Mouse (Mus musculus) forebrain, embryonic 14.5 days (tissue): ENCODE measurements around the gene Kmt2e. TPM values are rescaled to one million over a fixed set of nuclear protein-coding genes. Genes with fewer than 3 reads are reported as not detected.

ENCODE experiments used
- ATAC-seq: fragments of 200-750 bp; cut with Nextera tagmentation; 2 replicates; pipeline ENCODE4 v1.8.0; 2017; ENCODE audit warnings: mild to moderate bottlenecking, moderate library complexity
- DNase-seq: peaks from one replicate; pipeline ENCODE4 v3.0.0-alpha.2; 2015; ENCODE audit warnings: low spot score
- H3K27ac ChIP-seq: fragments of 300-500 bp; sonication (generic); 2 replicates; pipeline ENCODE4 v1.5.1; 2014; ENCODE audit warnings: low read depth, mild to moderate bottlenecking, control low read depth, low read length, moderate library complexity
- H3K27me3 ChIP-seq: fragments of 300-500 bp; sonication (generic); replicated peaks from 2 replicates; pipeline ENCODE4 v1.6.1; 2014; ENCODE audit warnings: low read length, control low read depth, mixed read lengths; ENCODE audit not compliant: control insufficient read depth, insufficient read depth
- H3K36me3 ChIP-seq: fragments of 300-500 bp; sonication (generic); 2 replicates; pipeline ENCODE4 v1.6.1; 2014; ENCODE audit warnings: low read length, control low read depth; ENCODE audit not compliant: control insufficient read depth, insufficient read depth
- H3K4me1 ChIP-seq: fragments of 300-500 bp; sonication (generic); 2 replicates; pipeline ENCODE4 v1.6.1; 2014; ENCODE audit warnings: antibody characterized with exemption, low read length, control low read depth; ENCODE audit not compliant: control insufficient read depth, insufficient read depth
- H3K4me2 ChIP-seq: fragments of 300-500 bp; sonication (generic); 2 replicates; pipeline ENCODE4 v1.6.1; 2014; ENCODE audit warnings: mild to moderate bottlenecking, control low read depth, low read length
- H3K4me3 ChIP-seq: fragments of 300-500 bp; sonication (generic); 2 replicates; pipeline ENCODE4 v1.5.1; 2014; ENCODE audit warnings: low read depth, low read length, control low read depth
- H3K9ac ChIP-seq: fragments of 300-500 bp; sonication (generic); 2 replicates; pipeline ENCODE4 v1.6.1; 2014; ENCODE audit warnings: mild to moderate bottlenecking, low read length, control low read depth, moderate library complexity
- H3K9me3 ChIP-seq: fragments of 300-500 bp; sonication (generic); replicated peaks from 2 replicates; pipeline ENCODE4 v1.6.1; 2016; ENCODE audit warnings: low read length, control low read depth, mixed read lengths; ENCODE audit not compliant: control insufficient read depth
- WGBS: fragments of 180-500 bp; shearing (Covaris S2); extraction: QIAGEN DNeasy Blood & Tissue Kit; methylation state at CpG from one replicate; pipeline ENCODE4 v1.1.7; 2014; 5-methylcytosine and 5-hydroxymethylcytosine counted together
- polyA plus RNA-seq: library from polyadenylated mRNA; unstranded; fragments of >200 nt; fragmentation: Nextera tagmentation; extraction: Ambion mirVana; gene quantifications from 2 replicates; pipeline ENCODE4 v1.2.1, GENCODE M21; 2014

Kmt2e gene
- polyA plus RNA-seq, 1 experiment from 2014 or later, result 131 TPM

GRCm38 (mm10) chr5:23393870-23394269, 40.4 kb upstream of the Kmt2e start:
- no peaks in the 10 kb centered on the region for H3K36me3 ChIP-seq
- H3K9me3 ChIP-seq, result no peaks in the 10 kb centered on the region
- DNase-seq (no peak), ATAC-seq (no peak)
- WGBS, result 91% methylated on average over 5 of the region's 5 CpGs
- no peak overlapping the region for H3K9ac ChIP-seq
- no peak overlapping the region for H3K27ac ChIP-seq
- no peaks in the 10 kb centered on the region for H3K27me3 ChIP-seq
- no peak overlapping the region for H3K4me2 ChIP-seq
- no peaks in the 10 kb centered on the region for H3K4me1 ChIP-seq
- no peak overlapping the region for H3K4me3 ChIP-seq

- no peak for ATAC-seq
- DNase-seq, result no peak
- no peaks in the 10 kb centered on the region for H3K9me3 ChIP-seq
- no peaks in the 10 kb centered on the region for H3K27me3 ChIP-seq
- no peak overlapping the region for H3K4me3 ChIP-seq
- H3K27ac ChIP-seq, result no peak overlapping the region
- H3K4me2 ChIP-seq, result no peak overlapping the region
- H3K36me3 ChIP-seq, result 0 out of 2 replicates have a peak, but pooled peaks cover 3% of the 10 kb centered on the region
- no peak overlapping the region for H3K9ac ChIP-seq
- 80% methylated on average over 3 of the region's 3 CpGs for WGBS
- H3K4me1 ChIP-seq, result no peaks in the 10 kb centered on the region
Measured at GRCm38 (mm10) chr5:23394366-23395145, 39.7 kb upstream of the Kmt2e start.

DNA sequence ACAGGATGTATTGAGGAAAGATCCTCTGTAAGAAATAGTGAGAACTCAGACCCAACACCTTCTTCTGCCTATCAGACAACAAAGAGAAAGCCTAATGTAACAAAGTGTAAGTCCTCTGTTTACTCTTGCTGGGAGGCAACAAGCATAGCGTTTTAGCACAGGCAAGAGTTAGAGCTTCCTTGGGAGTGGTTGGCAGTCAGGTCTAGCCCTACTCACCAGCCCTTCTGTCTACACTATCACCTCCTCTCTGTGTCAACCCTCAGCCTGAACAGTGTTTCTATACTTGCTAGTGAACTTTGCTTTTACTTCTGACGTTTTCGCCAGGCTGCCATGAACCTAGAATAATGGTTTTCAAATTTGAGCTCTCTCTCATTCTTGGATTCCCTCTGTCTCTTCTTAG, 38.5 kb upstream of the Kmt2e start:
- Histone ChIP-seq H3K4me3 (no peak overlapping the region), H3K4me2 (no peak overlapping the region), H3K27me3 (no peaks in the 10 kb centered on the region), H3K27ac (no peak overlapping the region), H3K9ac (no peak overlapping the region), H3K9me3 (no peaks in the 10 kb centered on the region), H3K36me3 (0 out of 2 replicates have a peak, but pooled peaks cover 3% of the 10 kb centered on the region), H3K4me1 (no peaks in the 10 kb centered on the region)
- DNase-seq (no peak), ATAC-seq (no peak)
- 84% methylated on average over 3 of the region's 3 CpGs for WGBS

DNA sequence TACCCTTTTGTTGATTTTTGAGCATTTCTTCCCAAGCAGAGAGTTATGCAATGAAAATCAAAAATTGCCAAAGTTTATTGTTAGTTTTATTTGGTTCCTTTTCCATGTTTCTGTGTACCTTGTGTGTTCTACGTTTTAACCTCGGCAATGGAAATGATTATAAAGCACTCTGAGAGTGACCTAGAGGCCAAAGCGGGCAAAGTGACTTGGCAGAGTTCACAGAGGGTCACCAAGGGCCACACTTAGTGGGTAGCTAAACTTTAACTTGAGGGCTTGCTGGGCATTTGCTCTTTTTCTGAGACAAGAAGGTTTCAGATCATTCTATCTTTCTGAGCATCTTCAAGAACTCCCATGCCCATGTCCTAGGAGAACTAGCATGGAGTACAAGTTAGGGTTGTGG, 37.5 kb upstream of the Kmt2e start:
- ATAC-seq, result no peak
- Histone ChIP-seq H3K9me3 (no peaks in the 10 kb centered on the region), H3K36me3 (peaks cover 9% of the 10 kb centered on the region; the same call in 1 of the 2 replicates), H3K27me3 (no peaks in the 10 kb centered on the region), H3K4me3 (no peak overlapping the region), H3K4me1 (no peaks in the 10 kb centered on the region), H3K4me2 (no peak overlapping the region), H3K27ac (no peak overlapping the region), H3K9ac (no peak overlapping the region)
- DNase-seq, result no peak
- 92% methylated on average over 3 of the region's 3 CpGs for WGBS

- 86% methylated on average over 3 of the region's 3 CpGs for WGBS
- ATAC-seq (peak; percentile 9; the same call in 1 of the 2 replicates), DNase-seq (no peak)
- Histone ChIP-seq H3K4me3 (no peak overlapping the region), H3K27me3 (no peaks in the 10 kb centered on the region), H3K36me3 (peaks cover 12% of the 10 kb centered on the region; the same call in 1 of the 2 replicates), H3K9me3 (no peaks in the 10 kb centered on the region), H3K27ac (no peak overlapping the region), H3K9ac (no peak overlapping the region), H3K4me1 (no peaks in the 10 kb centered on the region), H3K4me2 (no peak overlapping the region)
Measured at GRCm38 (mm10) chr5:23400156-23400555, 34.1 kb upstream of the Kmt2e start.

GRCm38 (mm10) chr5:23400868-23401267, 33.4 kb upstream of the Kmt2e start:
- WGBS, result 94% methylated on average over 3 of the region's 3 CpGs
- no peaks in the 10 kb centered on the region for H3K9me3 ChIP-seq
- no peak overlapping the region for H3K27ac ChIP-seq
- H3K9ac ChIP-seq, result no peak overlapping the region
- no peaks in the 10 kb centered on the region for H3K27me3 ChIP-seq
- peaks cover 15% of the 10 kb centered on the region; the same call in 1 of the 2 replicates for H3K36me3 ChIP-seq
- H3K4me1 ChIP-seq, result no peaks in the 10 kb centered on the region
- no peak overlapping the region for H3K4me3 ChIP-seq
- no peak overlapping the region for H3K4me2 ChIP-seq
- DNase-seq, result no peak
- ATAC-seq, result no peak

DNA sequence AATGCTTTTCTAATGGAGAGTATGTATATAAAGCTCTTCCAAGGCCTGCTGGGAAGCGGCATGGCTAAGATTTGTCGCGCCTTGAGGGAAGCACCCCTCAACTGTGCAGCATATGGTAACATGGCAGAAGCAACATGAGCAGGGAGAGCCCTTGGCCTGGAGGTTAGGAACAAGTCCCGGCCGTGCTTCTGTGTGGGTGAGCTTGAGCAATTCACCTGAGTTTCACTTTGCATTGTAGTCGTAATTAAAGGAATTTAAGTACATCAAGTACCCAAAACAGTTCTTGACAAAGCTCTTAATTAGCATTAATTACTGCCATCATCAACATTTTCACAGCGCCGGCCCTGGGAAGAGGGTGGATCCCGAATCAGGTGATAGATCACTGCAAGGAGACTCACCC, 32.9 kb upstream of the Kmt2e start:
- no peak overlapping the region for H3K4me3 ChIP-seq
- H3K27me3 ChIP-seq, result no peaks in the 10 kb centered on the region
- H3K27ac ChIP-seq, result no peak overlapping the region
- H3K4me1 ChIP-seq, result no peaks in the 10 kb centered on the region
- H3K36me3 ChIP-seq, result peaks cover 18% of the 10 kb centered on the region; the same call in 1 of the 2 replicates
- no peaks in the 10 kb centered on the region for H3K9me3 ChIP-seq
- 79% methylated on average over 9 of the region's 9 CpGs for WGBS
- DNase-seq (no peak), ATAC-seq (no peak)
- no peak overlapping the region for H3K9ac ChIP-seq
- no peak overlapping the region for H3K4me2 ChIP-seq

DNA sequence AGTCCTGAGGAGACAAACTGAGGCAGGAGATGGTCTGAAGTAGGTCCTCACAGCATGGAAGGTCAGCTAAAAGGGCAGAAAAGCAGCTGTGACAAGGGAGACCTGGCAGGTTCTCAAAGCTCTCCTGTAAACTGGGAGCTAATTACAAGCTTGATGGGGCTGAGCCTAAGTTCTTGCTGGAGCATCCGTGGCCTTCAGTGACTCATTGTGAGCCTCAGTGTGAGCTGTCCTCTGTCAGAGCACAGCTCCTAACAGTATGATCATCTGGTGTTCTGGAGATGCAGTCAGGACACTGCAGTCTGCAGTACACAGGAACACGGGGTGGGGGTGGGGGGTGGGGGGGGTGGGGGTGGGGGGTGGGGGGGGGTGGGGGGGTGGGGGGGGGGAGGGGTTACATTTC, 32.2 kb upstream of the Kmt2e start:
- no peak for ATAC-seq
- Histone ChIP-seq H3K9ac (no peak overlapping the region), H3K27ac (no peak overlapping the region), H3K27me3 (no peaks in the 10 kb centered on the region), H3K4me2 (no peak overlapping the region), H3K4me1 (no peaks in the 10 kb centered on the region), H3K4me3 (no peak overlapping the region), H3K9me3 (no peaks in the 10 kb centered on the region), H3K36me3 (peaks cover 18% of the 10 kb centered on the region; the same call in 1 of the 2 replicates)
- WGBS, result 44% methylated on average over 1 of the region's 2 CpGs
- no peak for DNase-seq

GRCm38 (mm10) chr5:23403161-23403560, 31.1 kb upstream of the Kmt2e start:
- no peak for DNase-seq
- H3K36me3 ChIP-seq, result peaks cover 18% of the 10 kb centered on the region; the same call in 1 of the 2 replicates
- ATAC-seq, result no peak
- H3K4me2 ChIP-seq, result no peak overlapping the region
- 67% methylated on average over 11 of the region's 11 CpGs for WGBS
- no peaks in the 10 kb centered on the region for H3K9me3 ChIP-seq
- no peak overlapping the region for H3K9ac ChIP-seq
- no peak overlapping the region for H3K27ac ChIP-seq
- H3K4me1 ChIP-seq, result no peaks in the 10 kb centered on the region
- no peaks in the 10 kb centered on the region for H3K27me3 ChIP-seq
- H3K4me3 ChIP-seq, result no peak overlapping the region
